Mouse (Mus musculus) cerebellum, adult 11 months (tissue): ENCODE measurements around the gene Rnf212.

Experiments used
- DNase-seq: peaks from one replicate; pipeline ENCODE4 v3.0.0; 2022

The Rnf212 gene

DNA sequence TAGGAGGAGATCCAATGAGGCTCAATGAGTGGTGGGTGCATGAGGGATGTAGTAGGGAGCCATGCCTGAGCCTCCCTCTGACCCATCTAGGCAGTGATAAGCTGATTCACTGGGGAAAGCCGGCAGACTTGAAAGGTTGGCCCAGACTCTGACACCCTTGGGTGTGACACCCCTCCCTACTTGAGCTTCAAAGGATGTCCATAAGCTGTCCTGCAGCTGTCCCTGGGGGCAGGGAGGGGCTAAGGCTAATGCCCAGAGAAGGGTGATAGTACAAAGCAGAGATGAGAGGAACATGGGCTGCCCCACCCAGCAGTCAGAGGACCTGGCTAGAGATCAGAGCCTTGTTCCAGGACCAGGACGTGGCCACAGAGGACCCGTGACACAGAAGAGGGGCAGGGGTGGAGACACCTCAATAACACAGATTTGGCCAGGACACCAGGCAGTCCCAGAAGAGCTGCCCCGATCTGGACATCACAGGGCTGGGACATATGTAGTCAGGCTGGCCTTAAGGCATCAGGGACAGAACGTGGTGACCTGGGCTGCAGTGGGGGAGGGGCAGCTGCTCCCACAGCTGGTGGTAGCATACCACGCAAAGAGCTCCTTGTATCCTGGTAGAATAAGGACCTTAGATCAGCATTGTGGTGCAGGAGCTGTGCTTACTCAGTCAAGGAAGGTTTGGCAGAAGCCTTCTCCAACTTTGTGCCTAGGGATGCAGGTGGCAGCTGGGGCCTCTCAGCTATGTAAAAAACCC lies 65.6 kb downstream of the Rnf212 start:
- DNase-seq, result no peak

GRCm38 (mm10) chr5:108708419-108708818 lies 66.4 kb downstream of the Rnf212 start:
- no peak for DNase-seq

- DNase-seq, result no peak
Measured at GRCm38 (mm10) chr5:108707758-108708157, 67.0 kb downstream of the Rnf212 start.

- DNase-seq, result no peak
Measured at GRCm38 (mm10) chr5:108703754-108704626, 70.8 kb downstream of the Rnf212 start.

DNA sequence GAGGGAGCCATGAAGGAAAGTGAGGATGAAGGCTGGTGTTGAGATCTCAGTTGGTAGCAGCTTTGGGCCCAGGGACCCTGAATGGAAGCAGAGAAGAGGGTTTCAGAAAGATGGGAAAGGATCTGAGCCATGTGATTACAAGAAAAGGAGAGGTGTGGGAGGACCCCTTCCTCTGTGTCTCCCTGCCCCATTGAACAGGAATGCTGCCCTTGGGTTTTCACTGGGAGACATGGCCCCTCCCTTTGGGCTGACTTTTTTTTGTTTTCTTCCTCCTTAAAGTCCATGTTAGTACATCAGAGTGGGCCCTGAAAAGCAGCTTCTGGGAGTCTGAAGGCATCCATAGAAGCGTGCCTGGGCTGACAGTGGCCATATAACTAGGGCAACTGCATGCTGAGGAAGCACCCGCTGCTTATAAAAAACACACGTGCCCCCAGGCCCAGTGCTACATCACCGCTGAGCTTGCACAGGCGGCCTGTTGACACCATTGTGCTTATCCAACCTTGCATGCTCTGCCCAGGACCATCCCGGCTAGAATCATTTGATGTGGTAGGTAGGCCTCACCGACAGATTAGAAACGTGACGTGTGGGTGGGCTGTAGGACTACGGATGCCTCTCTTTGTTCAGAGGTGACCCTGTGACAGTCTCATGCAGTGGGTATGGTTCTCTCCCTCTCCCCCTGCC lies 73.3 kb downstream of the Rnf212 start:
- no peak for DNase-seq

DNA sequence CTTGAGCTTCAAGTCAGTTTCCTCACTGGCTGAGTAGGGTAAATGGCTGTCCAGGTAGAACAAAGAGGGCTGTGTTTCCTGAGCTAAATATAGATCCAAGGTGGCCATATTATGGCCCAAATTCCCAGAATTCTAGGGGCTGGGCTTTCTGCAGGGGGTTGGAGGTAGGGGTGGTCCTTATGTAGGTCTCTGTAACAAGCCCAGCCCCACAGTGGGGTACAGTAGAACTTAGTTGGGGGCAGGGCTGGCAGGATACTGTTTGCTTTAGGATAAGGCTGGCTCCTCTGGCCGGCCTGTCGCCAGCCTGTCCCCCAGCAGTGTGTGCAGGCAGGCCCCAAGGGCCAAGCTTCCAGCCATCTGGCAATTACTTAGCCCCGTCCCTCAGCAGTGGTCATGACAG lies 74.4 kb downstream of the Rnf212 start:
- DNase-seq, result no peak

DNA sequence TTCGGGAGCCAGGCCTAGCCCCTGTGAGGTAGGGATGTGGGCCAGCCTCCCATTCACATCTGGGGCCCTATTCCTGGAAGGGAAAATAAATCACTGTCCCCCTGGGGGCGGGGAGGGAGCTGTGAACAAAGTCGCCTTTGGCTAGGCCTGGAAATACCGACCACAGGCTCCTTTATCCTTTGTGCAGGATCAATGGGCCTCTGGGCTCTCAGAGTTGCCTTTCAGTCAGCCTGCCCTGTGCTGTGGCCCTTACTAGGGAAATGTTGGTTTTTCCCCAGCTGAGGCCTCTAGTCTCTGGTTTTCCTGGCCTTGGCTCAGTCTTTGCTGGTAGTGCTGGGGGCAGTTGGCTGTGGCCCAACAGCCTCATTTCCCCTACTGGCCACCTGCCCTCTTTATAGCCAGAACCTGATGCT lies 77.4 kb downstream of the Rnf212 start:
- DNase-seq, result no peak

DNA sequence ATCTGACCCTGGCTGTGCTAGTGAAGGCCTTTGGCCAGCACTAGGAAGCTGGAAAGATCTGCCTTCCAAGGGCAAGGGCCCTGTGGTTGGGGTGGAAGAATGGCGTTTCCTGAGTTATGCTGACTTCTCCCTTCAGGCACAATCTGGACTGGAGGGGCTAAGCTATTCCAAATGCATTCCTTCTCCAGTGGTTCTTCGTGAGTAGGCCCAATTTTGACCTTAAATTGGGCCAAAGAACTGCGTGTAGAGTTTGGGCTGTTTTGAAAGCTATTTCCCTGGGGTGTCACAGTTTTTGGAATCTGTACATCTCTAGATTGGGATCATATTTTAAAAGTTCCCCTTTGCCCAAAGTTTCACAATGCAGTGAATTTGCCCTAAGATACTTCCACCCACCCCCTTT lies 78.2 kb downstream of the Rnf212 start:
- no peak for DNase-seq

GRCm38 (mm10) chr5:108695861-108696260 lies 78.9 kb downstream of the Rnf212 start:
- no peak for DNase-seq

- DNase-seq, result no peak
Measured at GRCm38 (mm10) chr5:108694352-108695261, 80.2 kb downstream of the Rnf212 start.

- DNase-seq, result no peak
Measured at GRCm38 (mm10) chr5:108693872-108694288, 80.9 kb downstream of the Rnf212 start.

GRCm38 (mm10) chr5:108692271-108692670 lies 82.5 kb downstream of the Rnf212 start, which contains the start of gene Fgfrl1:
Gene Fgfrl1 (plus strand): TSS chr5:108692382.
- no peak for DNase-seq

GRCm38 (mm10) chr5:108691152-108691551 lies 83.6 kb downstream of the Rnf212 start:
- DNase-seq, result no peak

DNA sequence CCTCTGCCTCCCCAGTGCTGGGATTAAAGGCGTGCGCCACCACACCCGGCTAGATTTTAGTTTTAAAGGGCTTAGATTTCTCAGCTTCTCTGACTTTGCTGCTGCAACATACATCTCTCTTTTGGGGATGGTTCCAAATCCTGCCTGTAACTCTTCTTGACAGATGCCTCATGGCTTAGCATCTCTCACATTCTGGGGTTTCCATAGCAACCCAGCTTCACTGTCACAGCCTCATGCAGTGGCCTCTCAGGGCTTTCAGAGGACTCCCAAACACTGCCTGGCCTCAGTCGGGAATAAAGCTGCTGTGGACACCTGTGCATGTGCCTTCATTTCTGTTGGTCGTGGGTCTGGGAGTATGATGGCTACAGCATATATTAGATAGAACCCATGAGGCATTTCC lies 85.7 kb downstream of the Rnf212 start:
- DNase-seq, result no peak

- no peak for DNase-seq
Measured at GRCm38 (mm10) chr5:108680871-108681270, 93.9 kb downstream of the Rnf212 start.

GRCm38 (mm10) chr5:108679909-108680308 lies 94.9 kb downstream of the Rnf212 start:
- DNase-seq, result no peak
